Mouse (Mus musculus): Measurements from ENCODE around the gene Fam160b1. TPM values are rescaled to one million over a fixed set of nuclear protein-coding genes. Genes with fewer than 3 reads are reported as not detected.

The Fam160b1 gene
- polyA plus RNA-seq (2012; rRNA removed; ENCODE audit: low replicate concordance) = 11.7 and 17.7 TPM in 2 replicates

DNA sequence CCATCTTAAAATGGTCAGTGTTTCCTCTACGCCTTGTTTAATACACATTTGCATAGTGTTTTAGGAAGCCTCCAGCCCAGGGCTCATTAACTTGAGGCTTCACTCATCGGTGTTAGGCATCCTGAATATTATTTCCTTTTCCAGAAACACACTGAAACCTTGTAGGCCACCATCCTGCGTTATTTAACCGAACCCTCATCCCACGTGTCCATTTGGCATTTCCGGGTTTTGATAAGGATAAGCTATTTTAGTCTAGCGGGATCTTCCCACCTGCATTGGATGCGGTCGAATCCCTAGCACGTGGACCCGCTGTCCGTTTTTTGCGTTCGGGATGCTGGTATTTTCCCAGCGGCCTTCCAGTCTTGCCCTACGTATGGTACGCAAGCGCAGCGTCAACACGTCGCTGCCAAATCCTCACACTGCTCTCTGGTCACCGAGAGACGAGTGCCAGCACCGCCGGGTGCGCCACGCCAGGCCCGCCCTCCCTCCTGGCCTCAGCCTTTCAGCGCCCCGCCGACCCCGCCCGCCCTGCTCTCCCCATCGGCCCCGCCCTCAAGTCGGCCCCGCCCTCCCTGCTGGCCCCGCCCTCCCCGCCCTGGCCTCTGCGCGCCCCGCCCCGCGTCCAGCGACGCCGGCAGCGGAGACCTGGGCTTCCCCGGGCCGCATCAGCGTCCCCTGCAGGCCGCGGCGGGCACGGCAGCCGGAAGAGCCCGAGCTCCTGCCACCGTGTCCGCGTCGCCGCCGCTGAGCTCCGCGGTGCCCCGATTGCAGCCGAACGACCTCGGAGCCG lies at the start of gene Fam160b1:
Fam160b1 (plus strand) TSS at position 340 of the 790 bp plus-strand sequence.

DNA sequence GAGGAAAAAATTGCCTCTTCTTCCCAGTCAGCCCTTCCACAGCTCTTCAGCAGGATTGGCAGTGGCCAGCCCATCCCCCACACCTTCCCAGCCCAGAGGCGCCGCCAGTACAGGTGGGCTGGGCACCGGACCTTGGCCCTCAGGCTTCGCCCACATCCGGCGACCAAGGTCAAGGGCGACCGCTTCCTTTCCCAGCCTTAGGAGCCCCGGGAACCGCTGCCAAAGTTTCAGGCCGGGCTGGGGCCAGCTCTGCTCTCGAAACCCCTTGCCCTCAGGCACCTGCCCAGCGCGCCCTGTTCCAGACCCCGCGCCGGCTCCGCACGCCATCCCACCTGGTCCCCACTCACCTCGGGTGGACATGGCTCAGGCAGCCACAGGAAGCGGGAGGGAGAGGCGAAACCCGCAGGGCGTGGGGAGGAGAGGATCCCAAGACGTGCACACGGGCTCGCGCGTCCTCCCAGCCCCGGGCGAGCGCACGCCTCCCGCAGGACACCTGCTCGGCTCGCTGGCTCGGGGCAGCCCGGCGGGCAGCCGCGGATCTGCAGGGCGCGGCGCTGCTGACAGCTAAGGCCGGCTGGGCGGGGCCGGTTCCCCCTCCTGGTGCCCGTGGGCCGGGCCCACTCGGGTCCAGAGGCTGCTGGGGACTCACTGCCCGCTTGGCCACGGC lies 46.0 kb upstream of the Fam160b1 start, which contains the start of gene Ablim1:
Ablim1 (minus strand) TSS at position 574 of the 667 bp plus-strand sequence.

Other genes starting within 250 kb of the Fam160b1 start
- 61.1 and 81.2 TPM in 2 replicates for gene Ablim1, start 45.8 kb upstream of the Fam160b1 start, polyA plus RNA-seq (2012; rRNA removed; ENCODE audit: low replicate concordance)
- gene Trub1, start 92.2 kb downstream of the Fam160b1 start, polyA plus RNA-seq (2012; rRNA removed; ENCODE audit: low replicate concordance) = 6.6 and 10.3 TPM in 2 replicates